Mouse (Mus musculus): Measurements from ENCODE around the gene Sobp.

GRCm38 (mm10) chr10:42988627-42989026 is 185.7 kb downstream of the Sobp start:
- no peak for TF ChIP-seq POLR2A (IDR thresholded peaks at IDR 0.05; ENCODE audit: low read depth, low read length)
- no peak for TF ChIP-seq CTCF (IDR thresholded peaks at IDR 0.05; ENCODE audit: borderline replicate concordance, insufficient read depth, low read length)

Measured in embryonic fibroblast, embryonic 13.5 days (primary cell).